Mouse (Mus musculus) liver, embryonic 11.5 days (tissue): Measurements from ENCODE around the gene Lsm4. TPM values are rescaled to one million over a fixed set of nuclear protein-coding genes. Genes with fewer than 3 reads are reported as not detected.

Experiments used
- ATAC-seq: fragments of 200-750 bp; cut with Nextera tagmentation; replicated peaks from 2 replicates; pipeline ENCODE4 v1.8.0; 2017; ENCODE audit warnings: moderate number of reproducible peaks, mild to moderate bottlenecking, moderate TSS enrichment, moderate library complexity; ENCODE audit not compliant: low FRiP score
- DNase-seq: peaks from one replicate; pipeline ENCODE4 v3.0.0-alpha.2; 2017; ENCODE audit warnings: low spot score
- H3K27ac ChIP-seq: fragments of 300-500 bp; sonication (generic); 2 replicates; pipeline ENCODE4 v1.5.1; 2014; ENCODE audit warnings: mild to moderate bottlenecking, low read depth, low read length, control low read depth
- H3K27me3 ChIP-seq: fragments of 300-500 bp; sonication (generic); replicated peaks from 2 replicates; pipeline ENCODE4 v1.6.1; 2014; ENCODE audit warnings: low read length, mixed read lengths; ENCODE audit not compliant: control insufficient read depth, insufficient read depth
- H3K36me3 ChIP-seq: fragments of 300-500 bp; sonication (generic); 2 replicates; pipeline ENCODE4 v1.6.1; 2014; ENCODE audit warnings: mild to moderate bottlenecking, low read length, moderate library complexity, mixed read lengths; ENCODE audit not compliant: control insufficient read depth, insufficient read depth
- H3K4me1 ChIP-seq: fragments of 300-500 bp; sonication (generic); replicated peaks from 2 replicates; pipeline ENCODE4 v1.6.1; 2014; ENCODE audit warnings: low read length, mixed read lengths; ENCODE audit not compliant: control insufficient read depth, insufficient read depth
- H3K4me2 ChIP-seq: fragments of 300-500 bp; sonication (generic); 2 replicates; pipeline ENCODE4 v1.6.1; 2014; ENCODE audit warnings: mild to moderate bottlenecking, control low read depth, moderate library complexity
- H3K4me3 ChIP-seq: fragments of 300-500 bp; sonication (generic); 2 replicates; pipeline ENCODE4 v1.5.1; 2014; ENCODE audit warnings: low read depth, low read length, control low read depth
- H3K9ac ChIP-seq: fragments of 300-500 bp; sonication (generic); 2 replicates; pipeline ENCODE4 v1.6.1; 2014; ENCODE audit warnings: low read depth, low read length, control low read depth
- H3K9me3 ChIP-seq: fragments of 300-500 bp; sonication (generic); 2 replicates; pipeline ENCODE4 v1.6.1; 2016; ENCODE audit warnings: low read length, inconsistent platforms, mixed read lengths; ENCODE audit not compliant: control insufficient read depth
- WGBS: fragments of 180-500 bp; shearing (Covaris S2); extraction: QIAGEN DNeasy Blood & Tissue Kit; methylation state at CpG from one replicate; pipeline ENCODE4 v1.1.7; 2014; 5-methylcytosine and 5-hydroxymethylcytosine counted together
- polyA plus RNA-seq: library from polyadenylated mRNA; unstranded; fragments of >200 nt; fragmentation: Nextera tagmentation; extraction: Ambion mirVana; gene quantifications from 2 replicates; pipeline ENCODE4 v1.2.1, GENCODE M21; 2014

Gene Lsm4
- polyA plus RNA-seq: 342 and 357 TPM in 2 replicates

DNA sequence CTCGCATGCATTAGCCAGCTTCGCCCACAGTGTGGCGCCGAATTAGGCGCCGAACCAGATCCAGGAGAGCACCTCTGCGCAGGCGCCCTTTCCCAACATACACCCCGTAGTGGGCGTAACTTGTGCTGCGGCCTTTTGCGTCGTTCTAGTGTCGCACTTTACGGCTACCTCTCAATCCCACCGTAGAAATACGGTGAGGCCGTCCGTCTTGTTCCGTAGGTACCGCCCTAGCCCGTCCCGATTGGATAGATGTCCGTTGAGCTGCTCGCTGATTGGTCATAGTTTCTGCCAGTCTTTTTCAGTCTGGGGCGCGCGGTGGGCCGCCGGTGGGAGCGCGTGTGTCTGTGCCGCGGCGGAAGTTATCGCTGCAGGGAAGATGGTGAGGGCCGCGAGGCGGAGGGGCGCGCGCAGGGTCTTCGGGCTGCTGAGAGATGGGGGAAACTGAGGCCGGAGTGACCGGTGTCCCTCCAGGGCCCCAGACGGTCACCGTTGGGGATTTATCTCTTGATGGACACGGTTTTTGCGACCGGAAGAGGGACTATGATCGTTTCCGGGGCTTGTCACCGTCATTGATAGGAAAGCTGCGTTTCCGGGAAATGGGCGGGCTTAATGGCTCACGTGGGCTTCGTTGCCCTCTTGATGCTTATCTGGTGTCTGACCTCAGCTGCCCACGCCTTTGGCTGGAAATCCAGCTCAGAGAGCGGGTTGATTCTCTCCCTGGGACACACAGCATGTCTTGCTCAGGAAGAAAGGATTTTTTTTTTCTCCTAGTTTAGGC, at the start of gene Lsm4:
TSS of gene Lsm4 (plus strand) at position 170 of the 778 bp plus-strand sequence.
- H3K27me3 ChIP-seq: no peaks in the 10 kb centered on the region
- DNase-seq (peak; percentile 99), ATAC-seq (peak; percentile 96)
- H3K4me3 ChIP-seq: peak within 1 kb of the TSS; percentile 74
- H3K36me3 ChIP-seq: peaks cover 10% of the 10 kb centered on the region
- H3K9ac ChIP-seq: peak within 1 kb of the TSS; percentile 84
- H3K9me3 ChIP-seq: no peaks in the 10 kb centered on the region
- peaks cover 35% of the 10 kb centered on the region for H3K4me1 ChIP-seq
- peak within 1 kb of the TSS; percentile 94 for H3K27ac ChIP-seq
- peak within 1 kb of the TSS; percentile 89 for H3K4me2 ChIP-seq
- under 1% methylated on average over 60 of the region's 60 CpGs for WGBS

GRCm38 (mm10) chr8:70625104-70625503, 47.9 kb upstream of the Lsm4 start:
- Histone ChIP-seq H3K9ac (no peak overlapping the region), H3K9me3 (no peaks in the 10 kb centered on the region), H3K4me2 (no peak overlapping the region), H3K4me3 (no peak overlapping the region), H3K27ac (no peak overlapping the region), H3K27me3 (no peaks in the 10 kb centered on the region), H3K4me1 (peaks cover 33% of the 10 kb centered on the region), H3K36me3 (no peaks in the 10 kb centered on the region)
- no peak for ATAC-seq
- no peak for DNase-seq
- 29% methylated on average over 5 of the region's 5 CpGs for WGBS

- H3K4me3 ChIP-seq: no peak overlapping the region
- H3K4me1 ChIP-seq: peaks cover 27% of the 10 kb centered on the region
- H3K27me3 ChIP-seq: peaks cover 7% of the 10 kb centered on the region; the same call in 1 of the 2 replicates
- H3K36me3 ChIP-seq: no peaks in the 10 kb centered on the region
- no peak for DNase-seq
- no peak overlapping the region for H3K27ac ChIP-seq
- H3K9me3 ChIP-seq: no peaks in the 10 kb centered on the region
- no peak overlapping the region for H3K4me2 ChIP-seq
- WGBS: 82% methylated on average over 5 of the region's 5 CpGs
- H3K9ac ChIP-seq: no peak overlapping the region
- ATAC-seq: no peak
Observed at GRCm38 (mm10) chr8:70627041-70627440, 46.0 kb upstream of the Lsm4 start.

DNA sequence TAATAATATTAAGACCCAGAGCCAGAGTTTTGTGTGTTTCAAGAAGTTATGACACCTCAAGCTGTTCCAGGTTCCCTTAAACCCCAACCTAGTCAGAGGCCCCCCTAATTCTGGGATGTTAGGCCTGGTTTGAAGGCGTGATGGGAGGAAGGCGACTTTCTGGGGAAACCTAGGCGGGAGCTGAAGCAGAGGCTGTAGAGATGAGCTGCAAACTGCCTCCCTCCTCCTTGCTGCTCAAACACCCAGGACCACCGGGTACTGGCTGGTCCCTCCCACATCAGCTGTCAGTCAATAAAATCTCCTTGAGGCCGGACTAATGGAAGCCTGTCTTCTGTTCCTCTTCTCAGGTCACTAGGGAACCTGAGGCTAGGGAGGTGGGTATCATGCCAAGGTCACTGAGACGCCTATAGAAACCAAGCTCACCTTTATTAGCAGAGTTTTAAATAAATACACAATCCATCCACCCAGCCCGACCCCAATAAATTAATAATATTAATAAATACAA, 44.0 kb upstream of the Lsm4 start:
- 61% methylated on average over 7 of the region's 7 CpGs for WGBS
- Histone ChIP-seq H3K9me3 (no peaks in the 10 kb centered on the region), H3K4me1 (peaks cover 26% of the 10 kb centered on the region), H3K27ac (peak overlapping the region; percentile 89), H3K9ac (peak overlapping the region; percentile 76), H3K27me3 (peaks cover 9% of the 10 kb centered on the region; the same call in 1 of the 2 replicates), H3K4me2 (peak overlapping the region; percentile 90), H3K4me3 (peak overlapping the region; percentile 59), H3K36me3 (no peaks in the 10 kb centered on the region)
- ATAC-seq: no peak
- no peak for DNase-seq

DNA sequence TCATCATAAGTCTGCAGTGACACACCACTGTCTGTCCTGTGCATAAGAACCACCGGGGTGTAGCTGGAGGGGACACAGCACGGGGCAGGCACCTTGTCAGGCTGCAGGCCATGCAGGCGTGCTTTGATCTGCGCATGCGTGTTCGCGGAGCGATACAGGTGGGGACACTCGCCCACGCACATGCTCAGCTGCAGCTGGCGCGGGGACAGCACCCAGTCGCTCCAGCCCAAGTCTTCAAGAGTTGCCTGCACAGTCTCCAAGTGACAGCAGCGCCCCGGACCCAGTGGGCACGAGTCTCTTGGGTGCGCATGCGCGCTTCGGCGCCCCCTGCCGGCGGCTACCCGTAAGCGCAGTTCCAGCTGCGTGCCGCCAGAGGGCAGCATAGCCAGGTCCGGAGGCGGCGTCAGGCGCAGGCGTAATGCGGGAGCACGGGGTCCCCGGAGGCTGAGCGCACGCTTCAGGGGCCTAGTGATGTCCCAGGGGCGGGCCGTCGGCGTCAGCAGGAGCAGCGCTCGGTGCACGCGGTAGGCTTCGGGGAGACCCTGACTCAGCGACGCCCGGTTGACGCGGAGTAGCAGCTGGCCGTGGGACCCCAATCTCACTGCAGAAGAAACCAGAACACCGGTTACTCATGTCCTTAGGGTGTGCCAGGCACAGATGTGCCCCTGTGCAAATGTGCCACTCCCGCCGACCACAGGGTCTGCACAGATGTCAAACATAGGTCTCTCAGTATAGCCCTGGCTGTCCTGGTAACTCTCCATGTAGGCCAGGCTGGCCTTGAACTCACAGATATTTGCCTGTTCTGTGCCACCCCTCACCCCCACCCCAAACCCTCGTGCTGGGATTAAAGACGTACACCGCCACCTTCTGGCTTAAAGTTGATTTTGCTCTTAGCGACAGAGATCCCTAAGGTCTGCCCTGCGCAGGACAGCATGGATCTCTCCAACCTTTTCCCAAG, 43.2 kb upstream of the Lsm4 start:
- peaks cover 9% of the 10 kb centered on the region; the same call in 1 of the 2 replicates for H3K27me3 ChIP-seq
- H3K4me2 ChIP-seq: peak overlapping the region; percentile 90
- peak overlapping the region; percentile 76 for H3K9ac ChIP-seq
- H3K4me3 ChIP-seq: peak overlapping the region; percentile 59
- H3K27ac ChIP-seq: peak overlapping the region; percentile 89
- H3K9me3 ChIP-seq: no peaks in the 10 kb centered on the region
- ATAC-seq (peak; percentile 85), DNase-seq (peak; percentile 95)
- H3K4me1 ChIP-seq: peaks cover 23% of the 10 kb centered on the region
- no peaks in the 10 kb centered on the region for H3K36me3 ChIP-seq
- WGBS: 1% methylated on average over 60 of the region's 60 CpGs

GRCm38 (mm10) chr8:70630532-70631381, 42.3 kb upstream of the Lsm4 start:
- H3K27ac ChIP-seq: peak overlapping the region; percentile 89
- peaks cover 32% of the 10 kb centered on the region for H3K4me1 ChIP-seq
- DNase-seq (peak; percentile 64), ATAC-seq (peak; percentile 59)
- no peaks in the 10 kb centered on the region for H3K36me3 ChIP-seq
- WGBS: 8% methylated on average over 22 of the region's 22 CpGs
- no peaks in the 10 kb centered on the region for H3K9me3 ChIP-seq
- peak overlapping the region; percentile 90 for H3K4me2 ChIP-seq
- H3K4me3 ChIP-seq: peak overlapping the region; percentile 59
- H3K27me3 ChIP-seq: peaks cover 9% of the 10 kb centered on the region; the same call in 1 of the 2 replicates
- peak overlapping the region; percentile 76 for H3K9ac ChIP-seq

GRCm38 (mm10) chr8:70631436-70631835, 41.6 kb upstream of the Lsm4 start:
- Histone ChIP-seq H3K36me3 (no peaks in the 10 kb centered on the region), H3K9ac (peak overlapping the region; percentile 61), H3K4me1 (peaks cover 37% of the 10 kb centered on the region), H3K9me3 (no peaks in the 10 kb centered on the region), H3K27me3 (peaks cover 9% of the 10 kb centered on the region; the same call in 1 of the 2 replicates), H3K4me2 (peak overlapping the region; percentile 90), H3K27ac (peak overlapping the region; percentile 89), H3K4me3 (peak overlapping the region; percentile 59)
- 12% methylated on average over 24 of the region's 24 CpGs for WGBS
- DNase-seq: peak; percentile 58
- no peak for ATAC-seq
